Mouse (Mus musculus) myocyte (in vitro differentiated cells): ENCODE results near the gene Hemgn. TPM values are rescaled to one million over a fixed set of nuclear protein-coding genes. Genes with fewer than 3 reads are reported as not detected.

Source experiments
- H3K27me3 ChIP-seq: one replicate; pipeline ENCODE4 v1.6.1; 2011; ENCODE audit not compliant: control insufficient read depth, insufficient read depth, insufficient read length
- H3K36me3 ChIP-seq: one replicate; pipeline ENCODE4 v1.6.1; 2011; ENCODE audit not compliant: control insufficient read depth, insufficient read depth
- H3K4me2 ChIP-seq: one replicate; pipeline ENCODE4 v1.6.1; 2011; ENCODE audit warnings: low read depth, control low read depth
- H3K4me3 ChIP-seq: one replicate; pipeline ENCODE4 v1.5.1; 2011; ENCODE audit warnings: mild to moderate bottlenecking, control low read depth, moderate library complexity
- H3K79me2 ChIP-seq: one replicate; pipeline ENCODE4 v1.6.1; 2011; ENCODE audit not compliant: control insufficient read depth, insufficient read depth
- H3ac ChIP-seq: one replicate; pipeline ENCODE4 v1.6.1; 2011; ENCODE audit not compliant: control insufficient read depth, insufficient read length
- CEBPB ChIP-seq: IDR thresholded peaks from 2 replicates; pipeline ENCODE4 v1.6.1; 2011; ENCODE audit warnings: mild to moderate bottlenecking, moderate library complexity; ENCODE audit not compliant: poor library complexity, insufficient read depth, severe bottlenecking
- E2F4 ChIP-seq: IDR thresholded peaks from one replicate; pipeline ENCODE4 v1.6.1; 2011; ENCODE audit warnings: mild to moderate bottlenecking, control low read depth, moderate library complexity; ENCODE audit not compliant: insufficient read depth
- MAX ChIP-seq: IDR thresholded peaks from one replicate; pipeline ENCODE4 v1.6.1; 2011; ENCODE audit warnings: low read depth, mild to moderate bottlenecking, control low read depth
- MYOD1 ChIP-seq, 3 experiments: IDR thresholded peaks; one replicate each; pipeline ENCODE4 v1.6.1; 2011; ENCODE audit warnings: control low read depth in 2 of 3, low read depth in 2 of 3, mild to moderate bottlenecking in 2 of 3, moderate library complexity in 1 of 3; ENCODE audit not compliant: insufficient read length in 2 of 3, control insufficient read depth in 1 of 3
- MYOG ChIP-seq, 3 experiments: IDR thresholded peaks; one replicate each; pipeline ENCODE4 v1.6.1; 2011; ENCODE audit warnings: control low read depth in 2 of 3, low read depth in 2 of 3, mild to moderate bottlenecking in 2 of 3; ENCODE audit not compliant: insufficient read length in 2 of 3, control insufficient read depth in 1 of 3, insufficient read depth in 1 of 3
- POLR2A ChIP-seq: IDR thresholded peaks from one replicate; pipeline ENCODE4 v1.6.1; 2011; ENCODE audit warnings: low read depth, mild to moderate bottlenecking, control low read depth, moderate library complexity; ENCODE audit not compliant: insufficient read length
- POLR2AphosphoS2 ChIP-seq: IDR thresholded peaks from one replicate; pipeline ENCODE4 v1.6.1; 2011; ENCODE audit warnings: low read depth, control low read depth; ENCODE audit not compliant: insufficient read length
- REST ChIP-seq: IDR thresholded peaks from one replicate; pipeline ENCODE4 v1.6.1; 2011; ENCODE audit warnings: mild to moderate bottlenecking, control low read depth, moderate library complexity; ENCODE audit not compliant: insufficient read depth, insufficient read length
- SRF ChIP-seq: IDR thresholded peaks from one replicate; pipeline ENCODE4 v1.6.1; 2011; ENCODE audit warnings: low read depth; ENCODE audit not compliant: control insufficient read depth, insufficient read length
- TCF12 ChIP-seq: IDR thresholded peaks from one replicate; pipeline ENCODE4 v1.6.1; 2011; ENCODE audit warnings: mild to moderate bottlenecking, control low read depth; ENCODE audit not compliant: poor library complexity, insufficient read depth, severe bottlenecking
- TCF3 ChIP-seq: IDR thresholded peaks from one replicate; pipeline ENCODE4 v1.6.1; 2011; ENCODE audit warnings: low read depth, control low read depth; ENCODE audit not compliant: insufficient read length
- USF1 ChIP-seq: IDR thresholded peaks from one replicate; pipeline ENCODE4 v1.6.1; 2011; ENCODE audit warnings: low read depth, mild to moderate bottlenecking, control low read depth, moderate library complexity
- polyA plus RNA-seq: library from polyadenylated mRNA; unstranded; fragments of >200 nt; fragmentation: generic; extraction: Trizol; gene quantifications from one replicate; pipeline ENCODE4 v1.2.1, GENCODE M21; 2012; ENCODE audit warnings: missing spikeins

Gene Hemgn
- polyA plus RNA-seq, 1 experiment, result not detected

- Histone ChIP-seq H3ac (peak overlapping the region; percentile 97), H3K4me3 (peak overlapping the region; percentile 46), H3K36me3 (no peaks in the 10 kb centered on the region), H3K4me2 (peak overlapping the region; percentile 79), H3K79me2 (peaks cover 58% of the 10 kb centered on the region), H3K27me3 (no peaks in the 10 kb centered on the region)
- TF ChIP-seq USF1 (no peak), TCF3 (no peak), CEBPB (no peak), MYOD1 (IDR thresholded peaks at IDR 0.05; ENCODE audit: control insufficient read depth in 1 of 3, insufficient read length in 2 of 3, low read depth in 2 of 3) (no peak), POLR2AphosphoS2 (no peak), SRF (no peak), E2F4 (no peak), MAX (no peak), POLR2A (no peak), TCF12 (no peak), REST (no peak), MYOG (IDR thresholded peaks at IDR 0.05; ENCODE audit: control insufficient read depth in 1 of 3, insufficient read depth in 1 of 3, insufficient read length in 2 of 3, low read depth in 2 of 3) (no peak)
These were observed 39.8 kb upstream of the Hemgn start for GRCm38 (mm10) chr4:46452855-46453719.

- Histone ChIP-seq H3K79me2 (peaks cover 52% of the 10 kb centered on the region), H3ac (peak overlapping the region; percentile 97), H3K27me3 (no peaks in the 10 kb centered on the region), H3K36me3 (no peaks in the 10 kb centered on the region), H3K4me3 (peak overlapping the region; percentile 46), H3K4me2 (peak overlapping the region; percentile 79)
- TF ChIP-seq TCF3 (no peak), MAX (peak; percentile 91), POLR2AphosphoS2 (peak; percentile 29), USF1 (peak; percentile 81), MYOG (IDR thresholded peaks at IDR 0.05; ENCODE audit: control insufficient read depth in 1 of 3, insufficient read depth in 1 of 3, insufficient read length in 2 of 3, low read depth in 2 of 3) (peak in 1 of 3 experiments; percentile 0), MYOD1 (IDR thresholded peaks at IDR 0.05; ENCODE audit: control insufficient read depth in 1 of 3, insufficient read length in 2 of 3, low read depth in 2 of 3) (no peak), TCF12 (no peak), REST (no peak), SRF (no peak), E2F4 (no peak), POLR2A (peak; percentile 50), CEBPB (no peak)
These were observed 39.2 kb upstream of the Hemgn start for GRCm38 (mm10) chr4:46452481-46452850.

- Histone ChIP-seq H3ac (peak overlapping the region; percentile 97), H3K27me3 (no peaks in the 10 kb centered on the region), H3K4me3 (peak overlapping the region; percentile 46), H3K79me2 (peaks cover 47% of the 10 kb centered on the region), H3K36me3 (no peaks in the 10 kb centered on the region), H3K4me2 (peak overlapping the region; percentile 79)
- no peak for TF ChIP-seq USF1
- TF ChIP-seq E2F4, result peak; percentile 53
These were observed 38.6 kb upstream of the Hemgn start for GRCm38 (mm10) chr4:46451758-46452480.

GRCm38 (mm10) chr4:46451240-46451757 is 38.0 kb upstream of the Hemgn start:
- Histone ChIP-seq H3K79me2 (peaks cover 41% of the 10 kb centered on the region), H3K4me3 (peak overlapping the region; percentile 46), H3K36me3 (no peaks in the 10 kb centered on the region), H3K27me3 (no peaks in the 10 kb centered on the region), H3ac (peak overlapping the region; percentile 97), H3K4me2 (no peak overlapping the region)
- peak; percentile 52 for TF ChIP-seq POLR2A
- TF ChIP-seq TCF12, result no peak
- TF ChIP-seq E2F4, result no peak
- no peak for TF ChIP-seq POLR2AphosphoS2
